Mouse (Mus musculus) intestine, postnatal 0 days (tissue): Measurements from ENCODE around the gene Tssk4. TPM values are rescaled to one million over a fixed set of nuclear protein-coding genes. Genes with fewer than 3 reads are reported as not detected.
A peak's percentile ranks its signal among the peaks of the same experiment; 100 is the strongest.

Experiments
- ATAC-seq: fragments of 200-750 bp; cut with Nextera tagmentation; 2 replicates; pipeline ENCODE4 v1.8.0; 2017; ENCODE audit warnings: mild to moderate bottlenecking, moderate TSS enrichment, moderate library complexity
- H3K27ac ChIP-seq: fragments of 300-500 bp; sonication (generic); 2 replicates; pipeline ENCODE4 v1.5.1; 2014; ENCODE audit warnings: mild to moderate bottlenecking, low read depth, low read length, moderate library complexity
- H3K27me3 ChIP-seq: fragments of 300-500 bp; sonication (generic); replicated peaks from 2 replicates; pipeline ENCODE4 v1.6.1; 2014; ENCODE audit warnings: low read length, mixed read lengths; ENCODE audit not compliant: control insufficient read depth, insufficient read depth
- H3K36me3 ChIP-seq: fragments of 300-500 bp; sonication (generic); 2 replicates; pipeline ENCODE4 v1.6.1; 2014; ENCODE audit warnings: mild to moderate bottlenecking, moderate library complexity; ENCODE audit not compliant: control insufficient read depth, insufficient read depth
- H3K4me1 ChIP-seq: fragments of 300-500 bp; sonication (generic); replicated peaks from 2 replicates; pipeline ENCODE4 v1.6.1; 2014; ENCODE audit warnings: antibody characterized with exemption, low read length, mixed read lengths; ENCODE audit not compliant: control insufficient read depth, insufficient read depth
- H3K4me2 ChIP-seq: fragments of 300-500 bp; sonication (generic); replicated peaks from 2 replicates; pipeline ENCODE4 v1.6.1; 2014; ENCODE audit warnings: low read depth, mild to moderate bottlenecking, moderate library complexity
- H3K4me3 ChIP-seq: fragments of 300-500 bp; sonication (generic); 2 replicates; pipeline ENCODE4 v1.5.1; 2014; ENCODE audit warnings: low read depth, low read length
- H3K9ac ChIP-seq: fragments of 300-500 bp; sonication (generic); 2 replicates; pipeline ENCODE4 v1.6.1; 2014; ENCODE audit warnings: mild to moderate bottlenecking, low read depth, low read length
- H3K9me3 ChIP-seq: fragments of 300-500 bp; sonication (generic); 2 replicates; pipeline ENCODE4 v1.6.1; 2016; ENCODE audit warnings: mixed run types; ENCODE audit not compliant: control insufficient read depth
- CTCF ChIP-seq: sonication (generic); IDR thresholded peaks from 2 replicates; pipeline ENCODE4 v1.5.1; 2016; ENCODE audit warnings: low read depth, mild to moderate bottlenecking, control low read depth, antibody characterized with exemption, moderate library complexity
- WGBS: fragments of 180-500 bp; shearing (Covaris S2); extraction: QIAGEN DNeasy Blood & Tissue Kit; methylation state at CpG from one replicate; pipeline ENCODE4 v1.1.7; 2014; 5-methylcytosine and 5-hydroxymethylcytosine counted together
- polyA plus RNA-seq: library from polyadenylated mRNA; unstranded; fragments of >200 nt; fragmentation: Nextera tagmentation; extraction: Ambion mirVana; gene quantifications from 2 replicates; pipeline ENCODE4 v1.2.1, GENCODE M21; 2015

The Tssk4 gene
- polyA plus RNA-seq, 1 experiment from 2014 or later: 0.69 TPM

DNA sequence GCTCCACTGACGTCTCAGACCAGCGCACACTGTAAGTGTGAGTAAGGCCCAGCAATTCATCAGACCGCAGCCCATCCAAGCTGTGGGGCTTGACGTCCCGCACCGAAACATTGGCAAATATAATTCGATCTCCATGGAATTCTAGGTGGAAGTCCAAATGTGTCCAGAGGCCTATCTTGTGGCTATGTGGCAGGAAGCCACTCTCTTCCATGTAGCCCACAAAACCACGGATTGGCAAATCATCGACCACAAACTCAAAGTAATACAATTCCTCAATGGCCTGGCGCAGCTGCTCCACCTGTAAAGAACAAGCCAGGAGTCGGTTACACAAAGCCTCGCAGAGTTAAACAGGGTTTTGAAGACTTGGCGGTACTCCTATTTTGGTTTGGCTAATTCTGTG is 8.7 kb upstream of the Tssk4 start:
- Histone ChIP-seq H3K4me1 (no peaks in the 10 kb centered on the region), H3K9ac (no peak overlapping the region), H3K27me3 (no peaks in the 10 kb centered on the region), H3K27ac (no peak overlapping the region), H3K4me3 (no peak overlapping the region), H3K4me2 (no peak overlapping the region), H3K36me3 (peaks cover 35% of the 10 kb centered on the region), H3K9me3 (no peaks in the 10 kb centered on the region)
- no peak for ATAC-seq
- no peak for TF ChIP-seq CTCF
- whole genome bisulfite sequencing: 95% methylated on average over 13 of the region's 13 CpGs

DNA sequence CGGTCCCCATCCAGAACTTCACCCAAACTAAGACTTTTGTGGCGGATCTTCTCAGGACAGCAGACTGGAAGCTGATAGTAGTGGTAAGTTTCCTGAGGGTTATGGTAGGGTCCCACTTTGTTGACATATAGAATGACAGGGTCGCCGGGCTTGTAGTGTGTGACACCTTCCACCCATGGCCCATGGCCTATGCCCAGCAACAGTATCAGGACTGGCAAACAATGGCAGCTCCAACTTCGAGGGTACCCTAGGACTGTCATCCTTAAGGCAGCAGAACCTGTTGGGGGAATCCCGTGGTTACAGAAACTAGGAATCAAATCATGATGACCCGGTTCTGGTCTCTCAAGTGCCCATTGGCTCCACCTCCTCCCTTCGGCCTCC is 7.3 kb upstream of the Tssk4 start:
- Histone ChIP-seq H3K27me3 (no peaks in the 10 kb centered on the region), H3K9ac (peak overlapping the region; percentile 91), H3K27ac (peak overlapping the region; percentile 97), H3K9me3 (no peaks in the 10 kb centered on the region), H3K36me3 (peaks cover 29% of the 10 kb centered on the region), H3K4me2 (peak overlapping the region; percentile 66), H3K4me3 (peak overlapping the region; percentile 90), H3K4me1 (no peaks in the 10 kb centered on the region)
- WGBS: 18% methylated on average over 8 of the region's 8 CpGs
- TF ChIP-seq CTCF: no peak
- peak; percentile 7 for ATAC-seq

DNA sequence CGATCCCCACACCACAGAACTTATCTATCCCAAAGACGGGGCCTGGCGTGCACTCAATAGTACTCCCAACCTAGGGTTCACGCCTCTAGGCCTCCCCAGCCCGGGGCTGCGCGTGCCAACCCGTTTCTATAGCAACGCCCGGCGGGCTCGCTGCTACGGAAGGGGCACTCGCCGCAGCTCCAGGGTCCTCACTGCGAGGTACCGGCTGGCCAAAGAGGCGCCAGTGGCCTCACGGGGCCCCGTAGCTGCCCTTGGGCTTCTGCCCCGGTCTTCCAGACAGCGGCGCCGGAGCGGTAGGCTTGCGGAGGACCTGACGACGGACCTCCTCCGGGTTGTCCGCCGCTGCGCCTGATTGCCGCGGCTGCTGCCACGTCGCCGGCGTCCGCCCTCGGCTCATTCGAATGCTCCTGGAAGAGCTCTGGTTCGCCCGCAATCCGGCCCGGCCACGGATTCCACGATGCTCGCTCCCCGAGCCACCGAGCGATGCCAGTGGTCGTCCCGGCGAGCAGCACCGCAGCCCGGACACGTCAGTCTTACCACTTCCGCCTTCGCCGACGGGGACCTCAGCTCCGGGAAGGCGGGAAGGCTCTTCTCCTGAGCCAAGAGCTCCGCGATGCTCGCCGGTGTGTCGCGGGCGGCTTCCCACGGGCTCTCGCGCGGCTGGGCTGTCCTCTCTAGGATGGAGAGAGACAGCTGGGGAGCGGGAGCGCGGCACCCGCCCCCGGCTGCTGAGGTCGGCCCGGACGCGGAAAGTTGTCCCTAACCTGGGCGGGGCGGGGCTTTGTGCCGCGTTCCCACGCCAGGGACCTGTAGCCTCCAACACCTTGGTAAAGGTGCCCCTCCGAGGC is 6.7 kb upstream of the Tssk4 start, which contains the start of gene Tm9sf1:
Gene Tm9sf1 (minus strand): TSS at position 747 of the 848 bp plus-strand sequence.
- H3K36me3 ChIP-seq: peaks cover 23% of the 10 kb centered on the region
- ATAC-seq: peak; percentile 85
- WGBS: under 1% methylated on average over 88 of the region's 89 CpGs
- H3K27me3 ChIP-seq: no peaks in the 10 kb centered on the region
- TF ChIP-seq CTCF: peak; percentile 44
- H3K4me2 ChIP-seq: peak within 1 kb of the TSS; percentile 66
- H3K4me3 ChIP-seq: peak within 1 kb of the TSS; percentile 90
- H3K9me3 ChIP-seq: no peaks in the 10 kb centered on the region
- H3K27ac ChIP-seq: peak within 1 kb of the TSS; percentile 97
- peak within 1 kb of the TSS; percentile 91 for H3K9ac ChIP-seq
- H3K4me1 ChIP-seq: no peaks in the 10 kb centered on the region

DNA sequence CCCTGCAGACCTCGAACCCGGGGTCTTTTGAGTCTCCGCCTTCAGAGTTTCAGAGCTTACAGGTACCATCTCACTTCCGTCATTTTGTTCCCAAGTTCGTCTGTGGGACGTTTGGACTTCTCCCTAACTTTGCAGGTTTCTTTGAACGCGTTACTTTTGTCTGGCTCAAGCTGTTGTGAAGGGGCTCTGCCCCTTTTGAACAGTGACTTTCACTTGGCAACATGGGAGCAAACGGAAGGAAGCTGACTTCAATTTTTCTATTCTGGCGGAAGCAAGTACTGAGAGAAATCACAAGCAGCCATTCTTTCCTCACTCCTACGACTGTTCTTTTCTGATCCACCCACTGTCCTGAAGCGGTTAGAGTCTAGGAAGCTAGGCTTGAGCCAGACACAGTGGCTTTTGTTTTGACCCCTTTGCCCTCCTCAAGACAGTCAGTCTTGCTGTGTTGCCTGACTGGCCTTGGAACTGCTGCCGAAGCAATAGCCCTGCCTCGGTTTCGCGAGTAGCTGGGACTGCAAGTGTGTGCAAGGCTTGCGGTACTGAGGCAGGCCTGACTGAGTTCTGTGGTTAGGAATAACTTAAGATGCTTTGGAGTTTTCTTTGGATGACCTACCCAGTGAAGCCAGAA is 5.6 kb upstream of the Tssk4 start:
- no peaks in the 10 kb centered on the region for H3K4me1 ChIP-seq
- H3K9me3 ChIP-seq: no peaks in the 10 kb centered on the region
- H3K4me2 ChIP-seq: peak overlapping the region; percentile 66
- TF ChIP-seq CTCF: no peak
- H3K27ac ChIP-seq: peak overlapping the region; percentile 97
- 10% methylated on average over 17 of the region's 17 CpGs for WGBS
- H3K36me3 ChIP-seq: peaks cover 13% of the 10 kb centered on the region; the same call in 1 of the 2 replicates
- H3K9ac ChIP-seq: peak overlapping the region; percentile 91; the same call in 1 of the 2 replicates
- no peaks in the 10 kb centered on the region for H3K27me3 ChIP-seq
- peak overlapping the region; percentile 90 for H3K4me3 ChIP-seq
- ATAC-seq: no peak

DNA sequence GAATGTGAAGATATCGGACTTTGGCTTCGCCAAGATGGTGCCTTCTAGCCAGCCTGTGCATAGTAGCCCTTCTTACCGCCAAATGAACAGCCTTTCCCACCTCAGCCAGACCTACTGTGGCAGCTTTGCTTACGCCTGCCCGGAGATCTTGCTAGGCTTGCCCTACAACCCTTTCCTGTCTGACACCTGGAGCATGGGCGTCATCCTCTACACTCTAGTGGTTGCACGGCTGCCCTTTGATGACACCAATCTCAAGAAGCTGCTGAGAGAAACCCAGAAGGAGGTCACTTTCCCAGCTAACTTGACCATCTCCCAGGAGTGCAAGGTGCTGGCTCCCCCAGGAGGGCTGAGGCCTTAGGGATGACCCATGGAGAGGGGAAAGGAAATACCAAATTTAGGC is 1.5 kb downstream of the Tssk4 start:
- no peak overlapping the region for H3K9ac ChIP-seq
- no peak for TF ChIP-seq CTCF
- H3K36me3 ChIP-seq: no peaks in the 10 kb centered on the region
- H3K4me3 ChIP-seq: no peak overlapping the region
- no peaks in the 10 kb centered on the region for H3K9me3 ChIP-seq
- WGBS: 88% methylated on average over 7 of the region's 7 CpGs
- no peak for ATAC-seq
- H3K4me2 ChIP-seq: no peak overlapping the region
- no peaks in the 10 kb centered on the region for H3K27me3 ChIP-seq
- no peaks in the 10 kb centered on the region for H3K4me1 ChIP-seq
- H3K27ac ChIP-seq: no peak overlapping the region

DNA sequence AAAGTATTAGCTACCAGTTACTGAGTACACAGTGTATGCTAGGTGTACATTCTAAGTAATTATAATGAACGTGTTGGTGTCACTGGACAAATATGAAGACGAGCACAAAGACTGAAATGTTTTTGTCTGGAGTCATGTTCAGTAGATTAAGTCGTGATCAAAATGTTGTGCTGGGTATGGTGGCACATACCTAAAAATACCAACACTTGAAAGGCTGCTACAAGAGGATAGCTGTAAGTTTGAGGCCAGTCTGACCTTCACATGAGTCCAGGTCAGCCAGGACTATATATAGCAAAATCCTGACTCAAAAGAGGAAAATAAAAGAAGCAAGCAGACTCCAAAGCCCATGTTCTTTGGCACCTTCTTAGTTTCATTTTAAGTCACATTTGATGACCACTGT is 7.0 kb downstream of the Tssk4 start:
- Histone ChIP-seq H3K4me2 (no peak overlapping the region), H3K4me3 (no peak overlapping the region), H3K27ac (no peak overlapping the region), H3K4me1 (0 out of 2 replicates have a peak, but pooled peaks cover 4% of the 10 kb centered on the region), H3K27me3 (no peaks in the 10 kb centered on the region), H3K9ac (no peak overlapping the region), H3K36me3 (no peaks in the 10 kb centered on the region), H3K9me3 (no peaks in the 10 kb centered on the region)
- 82% methylated on average over 3 of the region's 3 CpGs for WGBS
- no peak for TF ChIP-seq CTCF
- no peak for ATAC-seq
